Mouse (Mus musculus): Measurements from ENCODE around the gene Actg2. TPM values are rescaled to one million over a fixed set of nuclear protein-coding genes. Genes with fewer than 3 reads are reported as not detected.
A peak's percentile ranks its signal among the peaks of the same experiment; 100 is the strongest.

The Actg2 gene
- polyA plus RNA-seq, 1 experiment from 2014 or later = 24.2 TPM

DNA sequence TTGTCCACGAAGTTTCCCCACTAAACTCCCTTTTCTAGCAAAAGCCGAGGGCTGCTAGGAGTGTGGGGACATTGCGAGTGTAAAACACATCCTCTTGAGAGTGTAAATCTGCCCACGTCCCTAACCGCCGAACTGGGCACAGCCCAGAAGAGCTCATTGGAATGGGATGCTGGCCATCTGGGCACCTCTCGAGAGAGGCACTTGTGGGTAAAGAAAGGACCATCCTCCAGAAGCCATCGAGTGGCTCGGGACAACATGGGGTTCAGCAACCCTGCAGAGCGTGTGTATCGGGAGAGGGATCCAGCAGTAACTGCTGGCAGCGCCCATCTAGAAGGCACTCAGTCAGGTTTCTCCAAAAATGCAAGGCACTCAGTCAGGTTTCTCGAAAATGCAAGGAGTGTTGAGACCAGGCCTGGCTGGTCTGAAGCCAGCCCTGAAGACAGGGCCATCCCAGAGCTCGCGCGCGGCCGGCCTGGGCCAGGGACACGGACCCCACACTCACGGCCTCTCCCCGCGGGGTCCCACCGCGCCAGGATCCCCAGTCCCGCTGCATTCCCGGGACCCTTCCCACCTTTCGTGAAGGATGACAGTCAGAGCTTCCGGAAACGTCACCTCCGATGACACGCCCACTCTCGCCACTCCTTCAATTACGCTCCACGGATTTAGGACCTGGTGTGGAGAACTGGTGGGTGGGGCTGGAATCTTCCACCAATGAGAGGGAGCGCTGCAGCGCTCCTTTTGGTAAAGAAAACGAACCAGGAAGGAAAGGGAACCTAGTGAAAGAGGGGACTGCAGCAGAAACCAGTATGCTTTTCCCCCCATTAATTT lies 36.0 kb upstream of the Actg2 start:
- WGBS = 5% methylated on average over 37 of the region's 37 CpGs

DNA sequence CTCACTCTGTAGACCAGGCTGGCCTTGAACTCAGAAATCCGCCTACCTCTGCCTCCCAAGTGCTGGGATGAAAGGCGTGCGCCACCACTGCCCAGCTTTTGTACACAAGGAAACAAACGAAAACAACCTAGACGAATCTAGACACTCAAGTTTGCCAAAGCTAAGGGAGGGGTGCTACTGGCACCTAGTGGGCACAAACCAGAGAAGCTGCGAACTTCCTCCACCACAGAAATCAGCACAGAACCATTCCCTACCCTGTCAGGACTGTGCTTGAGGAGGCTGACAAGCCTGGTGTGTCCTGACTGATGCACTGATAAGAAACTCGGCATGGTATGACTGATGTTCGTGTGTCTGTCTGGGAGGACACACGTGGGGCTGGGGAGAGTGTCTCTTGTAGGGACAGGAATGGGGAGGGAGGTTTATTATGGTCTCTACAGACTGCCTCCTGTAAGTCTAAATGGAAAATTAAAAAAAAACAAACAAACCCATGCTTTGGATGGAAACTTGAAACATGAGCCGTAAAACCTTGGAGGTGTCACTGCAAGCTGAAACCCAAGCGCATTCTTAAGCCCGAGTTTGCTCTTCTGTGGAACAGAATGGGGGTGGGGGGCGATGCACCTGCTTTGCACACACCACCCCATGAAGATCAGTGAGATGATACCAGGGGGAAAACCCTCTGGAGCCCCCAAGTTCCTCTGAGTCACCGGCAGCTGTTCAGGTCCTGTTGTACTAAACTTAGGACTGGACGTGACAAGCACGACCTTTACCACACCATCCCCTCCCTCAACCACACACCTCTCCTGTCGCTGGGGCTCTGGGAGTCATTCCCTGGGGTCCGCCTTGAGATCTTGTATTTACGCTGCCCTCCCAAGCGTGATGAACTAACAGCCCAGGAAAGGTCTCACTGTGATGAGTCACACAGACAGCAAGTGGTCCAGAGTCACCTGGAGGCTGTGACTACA lies 33.1 kb upstream of the Actg2 start:
- WGBS = 59% methylated on average over 20 of the region's 20 CpGs
- no peak for ATAC-seq (replicated peaks; ENCODE audit: extremely low read depth, insufficient read depth, low FRiP score)
- no peak overlapping the region for H3K4me3 ChIP-seq (ENCODE audit: low read length)
- H3K27me3 ChIP-seq (ENCODE audit: control insufficient read depth, insufficient read depth, low read length) = no peaks in the 10 kb centered on the region
- no peak overlapping the region for H3K4me2 ChIP-seq (ENCODE audit: low read depth, low read length)
- peaks cover 11% of the 10 kb centered on the region for H3K4me1 ChIP-seq (ENCODE audit: control insufficient read depth, insufficient read depth, low read length)
- no peak overlapping the region for H3K27ac ChIP-seq (ENCODE audit: low read length)
- no peak overlapping the region for H3K9ac ChIP-seq (ENCODE audit: low read length)
- peaks cover 6% of the 10 kb centered on the region for H3K36me3 ChIP-seq (ENCODE audit: control insufficient read depth, insufficient read depth)
- H3K9me3 ChIP-seq (replicated peaks; ENCODE audit: control insufficient read depth, low read length) = no peaks in the 10 kb centered on the region

More for the DNA sequence above, 36.0 kb upstream of the Actg2 start:
- peak overlapping the region; percentile 79 for H3K9ac ChIP-seq (ENCODE audit: low read length)
- H3K36me3 ChIP-seq (ENCODE audit: control insufficient read depth, insufficient read depth) = no peaks in the 10 kb centered on the region
- no peaks in the 10 kb centered on the region for H3K27me3 ChIP-seq (ENCODE audit: control insufficient read depth, insufficient read depth, low read length)
- H3K4me1 ChIP-seq (ENCODE audit: control insufficient read depth, insufficient read depth, low read length) = peaks cover 11% of the 10 kb centered on the region
- no peaks in the 10 kb centered on the region for H3K9me3 ChIP-seq (replicated peaks; ENCODE audit: control insufficient read depth, low read length)
- ATAC-seq (replicated peaks; ENCODE audit: extremely low read depth, insufficient read depth, low FRiP score) = peak; percentile 96
- H3K27ac ChIP-seq (ENCODE audit: low read length) = peak overlapping the region; percentile 63
- H3K4me3 ChIP-seq (ENCODE audit: low read length) = peak overlapping the region; percentile 74
- peak overlapping the region; percentile 79 for H3K4me2 ChIP-seq (ENCODE audit: low read depth, low read length)

DNA sequence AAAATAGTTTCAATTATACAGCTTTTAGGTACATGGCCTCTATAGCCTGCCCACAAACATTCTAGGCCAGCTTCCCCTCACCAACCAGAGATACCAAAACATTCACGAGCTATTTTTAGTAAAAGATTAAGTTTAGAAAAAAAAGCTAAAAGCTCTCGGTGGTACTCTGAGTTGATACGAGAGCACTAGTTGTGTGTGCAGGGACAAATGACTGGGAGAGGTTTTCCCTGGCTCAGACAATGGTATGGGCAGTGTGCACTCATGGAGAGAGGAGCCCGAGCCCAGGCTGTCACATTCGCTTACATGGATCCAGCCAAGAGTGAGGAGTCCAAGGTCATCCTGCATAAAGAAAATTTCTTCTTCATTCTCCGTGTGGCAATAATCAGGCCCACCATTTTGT lies 19.9 kb upstream of the Actg2 start:
- Histone ChIP-seq H3K27ac (ENCODE audit: low read length) (peak overlapping the region; percentile 73), H3K27me3 (ENCODE audit: control insufficient read depth, insufficient read depth, low read length) (no peaks in the 10 kb centered on the region), H3K4me3 (ENCODE audit: low read length) (no peak overlapping the region), H3K4me2 (ENCODE audit: low read depth, low read length) (no peak overlapping the region), H3K4me1 (ENCODE audit: control insufficient read depth, insufficient read depth, low read length) (peaks cover 21% of the 10 kb centered on the region), H3K9me3 (replicated peaks; ENCODE audit: control insufficient read depth, low read length) (no peaks in the 10 kb centered on the region), H3K36me3 (ENCODE audit: control insufficient read depth, insufficient read depth) (peaks cover 3% of the 10 kb centered on the region; the same call in 1 of the 2 replicates), H3K9ac (ENCODE audit: low read length) (no peak overlapping the region)
- 26% methylated on average over 6 of the region's 6 CpGs for WGBS
- peak; percentile 53; the same call in 1 of the 2 replicates for ATAC-seq (replicated peaks; ENCODE audit: extremely low read depth, insufficient read depth, low FRiP score)

DNA sequence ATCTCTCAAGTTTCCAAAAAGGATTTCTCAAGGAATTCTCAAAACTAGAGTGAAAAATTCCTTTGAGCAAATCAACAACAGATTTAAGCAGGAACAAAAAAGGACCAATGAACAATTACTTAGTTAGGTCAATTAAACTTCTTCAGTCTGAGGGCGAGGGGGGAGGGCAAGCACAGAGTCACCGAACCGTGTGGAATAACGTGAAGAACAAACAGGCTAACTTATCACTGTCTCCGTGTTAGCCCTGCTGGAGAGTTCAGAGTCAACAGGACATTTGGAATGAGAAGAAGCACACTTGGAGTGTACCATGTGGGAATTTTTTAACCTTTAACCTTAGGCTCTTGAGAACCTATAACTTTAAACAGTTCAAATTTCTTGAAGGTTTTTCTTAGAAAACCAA lies 12.3 kb upstream of the Actg2 start:
- H3K27ac ChIP-seq (ENCODE audit: low read length) = no peak overlapping the region
- WGBS = 66% methylated on average over 5 of the region's 5 CpGs
- peaks cover 19% of the 10 kb centered on the region for H3K36me3 ChIP-seq (ENCODE audit: control insufficient read depth, insufficient read depth)
- no peak for ATAC-seq (replicated peaks; ENCODE audit: extremely low read depth, insufficient read depth, low FRiP score)
- no peak overlapping the region for H3K4me2 ChIP-seq (ENCODE audit: low read depth, low read length)
- H3K4me1 ChIP-seq (ENCODE audit: control insufficient read depth, insufficient read depth, low read length) = no peaks in the 10 kb centered on the region
- H3K4me3 ChIP-seq (ENCODE audit: low read length) = no peak overlapping the region
- H3K9ac ChIP-seq (ENCODE audit: low read length) = no peak overlapping the region
- H3K27me3 ChIP-seq (ENCODE audit: control insufficient read depth, insufficient read depth, low read length) = no peaks in the 10 kb centered on the region
- no peaks in the 10 kb centered on the region for H3K9me3 ChIP-seq (replicated peaks; ENCODE audit: control insufficient read depth, low read length)

DNA sequence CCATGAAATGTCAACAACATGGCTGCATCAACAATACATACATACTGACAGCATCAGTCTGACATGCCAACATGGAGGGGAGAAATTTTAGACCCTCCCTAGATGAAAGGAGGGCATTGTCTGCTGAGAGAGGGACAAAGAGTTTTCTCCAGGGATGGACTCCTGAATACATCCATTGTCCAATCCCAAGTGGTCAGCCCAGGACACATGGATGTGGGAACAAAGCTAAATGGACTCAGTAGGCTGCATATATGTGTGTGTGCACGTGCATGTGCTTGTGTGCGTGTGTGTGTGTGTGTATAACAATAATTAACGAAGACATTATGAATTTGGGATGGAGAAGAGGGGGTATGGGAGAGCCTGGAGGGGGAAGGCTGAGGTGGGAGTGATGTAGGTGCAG lies 9.7 kb upstream of the Actg2 start:
- peaks cover 19% of the 10 kb centered on the region for H3K36me3 ChIP-seq (ENCODE audit: control insufficient read depth, insufficient read depth)
- H3K27me3 ChIP-seq (ENCODE audit: control insufficient read depth, insufficient read depth, low read length) = no peaks in the 10 kb centered on the region
- no peak overlapping the region for H3K4me2 ChIP-seq (ENCODE audit: low read depth, low read length)
- peaks cover 14% of the 10 kb centered on the region for H3K4me1 ChIP-seq (ENCODE audit: control insufficient read depth, insufficient read depth, low read length)
- WGBS = 83% methylated on average over 3 of the region's 3 CpGs
- H3K27ac ChIP-seq (ENCODE audit: low read length) = no peak overlapping the region
- H3K9ac ChIP-seq (ENCODE audit: low read length) = no peak overlapping the region
- no peak overlapping the region for H3K4me3 ChIP-seq (ENCODE audit: low read length)
- ATAC-seq (replicated peaks; ENCODE audit: extremely low read depth, insufficient read depth, low FRiP score) = no peak
- H3K9me3 ChIP-seq (replicated peaks; ENCODE audit: control insufficient read depth, low read length) = no peaks in the 10 kb centered on the region

DNA sequence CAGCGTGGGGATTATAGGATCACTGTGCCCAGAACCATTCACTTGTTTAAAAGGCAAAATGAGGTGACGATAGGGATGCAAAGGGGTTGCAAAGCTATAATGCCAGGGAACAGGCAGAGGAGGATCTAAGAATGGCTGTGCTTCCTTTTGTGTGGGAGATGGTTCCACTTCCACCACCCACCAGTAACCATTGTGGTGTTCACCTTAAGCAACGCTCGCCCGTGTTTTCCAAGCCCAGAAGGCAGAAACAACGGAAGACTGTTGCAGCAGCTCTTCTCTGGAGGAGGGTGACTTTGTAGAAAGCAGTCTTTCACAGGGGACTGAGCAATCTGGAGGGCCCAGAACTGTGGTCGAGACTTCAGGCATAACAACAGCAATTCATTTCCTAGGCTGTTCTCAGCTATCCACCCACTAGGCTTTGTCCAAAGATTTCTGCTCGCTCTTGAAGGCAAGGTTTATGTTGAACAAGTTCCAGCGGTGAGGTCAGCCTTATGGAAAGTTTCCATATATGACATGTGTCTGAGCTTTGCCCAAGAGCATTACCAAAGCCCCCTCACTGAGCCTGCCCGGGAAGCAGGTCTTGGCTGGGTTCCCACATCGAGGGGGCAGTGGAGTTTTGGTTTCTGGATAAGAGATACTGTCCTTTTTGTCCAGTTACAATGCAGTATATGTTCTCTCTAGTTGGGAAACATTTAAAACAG lies 5.8 kb upstream of the Actg2 start:
- peak; percentile 89 for ATAC-seq (replicated peaks; ENCODE audit: extremely low read depth, insufficient read depth, low FRiP score)
- Histone ChIP-seq H3K27me3 (ENCODE audit: control insufficient read depth, insufficient read depth, low read length) (no peaks in the 10 kb centered on the region), H3K9me3 (replicated peaks; ENCODE audit: control insufficient read depth, low read length) (no peaks in the 10 kb centered on the region), H3K36me3 (ENCODE audit: control insufficient read depth, insufficient read depth) (peaks cover 14% of the 10 kb centered on the region), H3K9ac (ENCODE audit: low read length) (0 out of 2 replicates have a peak overlapping the region, but pooled peaks have one; percentile 37), H3K4me3 (ENCODE audit: low read length) (no peak overlapping the region), H3K4me1 (ENCODE audit: control insufficient read depth, insufficient read depth, low read length) (peaks cover 18% of the 10 kb centered on the region), H3K4me2 (ENCODE audit: low read depth, low read length) (peak overlapping the region; percentile 31; the same call in 1 of the 2 replicates), H3K27ac (ENCODE audit: low read length) (peak overlapping the region; percentile 92)
- WGBS = 44% methylated on average over 11 of the region's 11 CpGs

DNA sequence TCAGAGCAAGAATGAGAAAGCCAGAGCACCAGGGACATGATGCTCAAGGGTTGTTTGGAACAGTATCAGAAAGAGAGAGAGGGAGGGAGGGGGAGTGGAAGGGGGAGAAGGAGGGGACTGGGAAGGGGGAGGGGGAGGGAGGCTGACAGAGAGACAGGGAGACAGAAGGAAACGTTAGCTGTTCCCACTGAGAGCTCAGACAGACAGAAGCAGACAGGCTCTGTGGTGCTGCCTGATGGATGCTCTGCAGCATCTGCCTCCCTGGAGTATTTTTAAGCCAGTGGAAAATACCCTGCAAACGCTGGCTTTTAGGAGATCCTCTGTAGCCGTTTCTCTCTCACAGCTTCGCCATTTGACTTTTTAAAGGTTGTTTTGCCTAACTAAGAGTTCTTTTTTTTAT lies 4.0 kb upstream of the Actg2 start:
- no peaks in the 10 kb centered on the region for H3K27me3 ChIP-seq (ENCODE audit: control insufficient read depth, insufficient read depth, low read length)
- no peak overlapping the region for H3K9ac ChIP-seq (ENCODE audit: low read length)
- H3K36me3 ChIP-seq (ENCODE audit: control insufficient read depth, insufficient read depth) = 0 out of 2 replicates have a peak, but pooled peaks cover 6% of the 10 kb centered on the region
- no peaks in the 10 kb centered on the region for H3K9me3 ChIP-seq (replicated peaks; ENCODE audit: control insufficient read depth, low read length)
- 35% methylated on average over 4 of the region's 4 CpGs for WGBS
- H3K4me3 ChIP-seq (ENCODE audit: low read length) = no peak overlapping the region
- H3K27ac ChIP-seq (ENCODE audit: low read length) = peak overlapping the region; percentile 16; the same call in 1 of the 2 replicates
- peaks cover 18% of the 10 kb centered on the region for H3K4me1 ChIP-seq (ENCODE audit: control insufficient read depth, insufficient read depth, low read length)
- H3K4me2 ChIP-seq (ENCODE audit: low read depth, low read length) = no peak overlapping the region
- ATAC-seq (replicated peaks; ENCODE audit: extremely low read depth, insufficient read depth, low FRiP score) = no peak

DNA sequence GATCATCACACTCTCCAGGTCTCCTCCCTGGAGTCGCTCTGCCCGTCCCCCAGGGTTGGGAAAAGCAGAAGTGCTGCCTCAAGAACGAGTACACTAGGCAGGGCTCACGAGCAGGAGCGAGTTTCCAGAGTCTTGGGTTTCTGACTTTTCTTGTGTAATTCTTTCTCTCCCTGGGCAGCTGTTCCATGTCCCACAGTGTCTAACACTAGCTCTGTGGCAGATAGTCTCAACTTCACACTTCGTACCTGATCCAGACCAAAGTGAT lies 662 bp upstream of the Actg2 start:
- Histone ChIP-seq H3K27ac (ENCODE audit: low read length) (no peak overlapping the region), H3K9me3 (replicated peaks; ENCODE audit: control insufficient read depth, low read length) (no peaks in the 10 kb centered on the region), H3K4me1 (ENCODE audit: control insufficient read depth, insufficient read depth, low read length) (peaks cover 10% of the 10 kb centered on the region), H3K4me3 (ENCODE audit: low read length) (no peak overlapping the region), H3K4me2 (ENCODE audit: low read depth, low read length) (no peak overlapping the region), H3K36me3 (ENCODE audit: control insufficient read depth, insufficient read depth) (no peaks in the 10 kb centered on the region), H3K27me3 (ENCODE audit: control insufficient read depth, insufficient read depth, low read length) (no peaks in the 10 kb centered on the region), H3K9ac (ENCODE audit: low read length) (no peak overlapping the region)
- ATAC-seq (replicated peaks; ENCODE audit: extremely low read depth, insufficient read depth, low FRiP score) = no peak
- WGBS = 44% methylated on average over 6 of the region's 6 CpGs
